Mouse (Mus musculus) spleen, adult 2 months (tissue): ENCODE results near the gene Plce1. TPM values are rescaled to one million over a fixed set of nuclear protein-coding genes. Genes with fewer than 3 reads are reported as not detected.
"Not testable (repeated sequence)": the region's sequence is repeated elsewhere in the genome, so short reads cannot be mapped to it uniquely, and the experiment has no call there.

Experiments used
- DNase-seq, 2 experiments: peaks; one replicate each; pipeline versions ENCODE4 v3.0.0 to v3.0.0-alpha.2; 2012 to 2021; ENCODE audit warnings: low spot score in 2 of 2, low read depth in 1 of 2
- H3K27ac ChIP-seq: fragments of 200-500 bp; 2 replicates; pipeline ENCODE4 v1.5.1; 2012; ENCODE audit warnings: low read length, inconsistent platforms; ENCODE audit not compliant: insufficient read depth
- H3K27me3 ChIP-seq: fragments of 200-500 bp; 2 replicates; pipeline ENCODE4 v1.6.1; 2012; ENCODE audit warnings: mild to moderate bottlenecking, moderate library complexity, low read length, inconsistent platforms; ENCODE audit not compliant: control insufficient read depth, insufficient read depth
- H3K36me3 ChIP-seq: fragments of 200-500 bp; 2 replicates; pipeline ENCODE4 v1.6.1; 2012; ENCODE audit warnings: mild to moderate bottlenecking, low read length, inconsistent platforms; ENCODE audit not compliant: control insufficient read depth, insufficient read depth
- H3K4me1 ChIP-seq: fragments of 200-500 bp; 2 replicates; pipeline ENCODE4 v1.6.1; 2011; ENCODE audit warnings: inconsistent platforms; ENCODE audit not compliant: control insufficient read depth, insufficient read depth, insufficient read length
- H3K4me3 ChIP-seq: fragments of 200-500 bp; 2 replicates; pipeline ENCODE4 v1.5.1; 2011; ENCODE audit warnings: mild to moderate bottlenecking, inconsistent platforms; ENCODE audit not compliant: insufficient read depth, insufficient read length; ENCODE audit errors: extremely low read depth
- CTCF ChIP-seq: fragments of 200-500 bp; IDR thresholded peaks from 2 replicates; pipeline ENCODE4 v1.5.1; 2011; ENCODE audit warnings: mild to moderate bottlenecking, inconsistent platforms; ENCODE audit not compliant: insufficient read depth, insufficient read length, insufficient replicate concordance; ENCODE audit errors: extremely low read depth
- POLR2A ChIP-seq: fragments of 200-500 bp; IDR thresholded peaks from 2 replicates; pipeline ENCODE4 v1.6.1; 2011; ENCODE audit warnings: low read depth, low read length, inconsistent platforms
- WGBS: fragments of 180-500 bp; shearing (Covaris S2); methylation state at CpG from one replicate; pipeline ENCODE4 v1.1.7; 2018; 5-methylcytosine and 5-hydroxymethylcytosine counted together
- polyA plus RNA-seq: library from polyadenylated mRNA; depleted of rRNA; stranded (reverse); fragments of >200 nt; gene quantifications from 2 replicates; pipeline ENCODE4 v1.2.3, GENCODE M21; 2012

Plce1 gene
- polyA plus RNA-seq, 1 experiment, result 1.7 TPM

DNA sequence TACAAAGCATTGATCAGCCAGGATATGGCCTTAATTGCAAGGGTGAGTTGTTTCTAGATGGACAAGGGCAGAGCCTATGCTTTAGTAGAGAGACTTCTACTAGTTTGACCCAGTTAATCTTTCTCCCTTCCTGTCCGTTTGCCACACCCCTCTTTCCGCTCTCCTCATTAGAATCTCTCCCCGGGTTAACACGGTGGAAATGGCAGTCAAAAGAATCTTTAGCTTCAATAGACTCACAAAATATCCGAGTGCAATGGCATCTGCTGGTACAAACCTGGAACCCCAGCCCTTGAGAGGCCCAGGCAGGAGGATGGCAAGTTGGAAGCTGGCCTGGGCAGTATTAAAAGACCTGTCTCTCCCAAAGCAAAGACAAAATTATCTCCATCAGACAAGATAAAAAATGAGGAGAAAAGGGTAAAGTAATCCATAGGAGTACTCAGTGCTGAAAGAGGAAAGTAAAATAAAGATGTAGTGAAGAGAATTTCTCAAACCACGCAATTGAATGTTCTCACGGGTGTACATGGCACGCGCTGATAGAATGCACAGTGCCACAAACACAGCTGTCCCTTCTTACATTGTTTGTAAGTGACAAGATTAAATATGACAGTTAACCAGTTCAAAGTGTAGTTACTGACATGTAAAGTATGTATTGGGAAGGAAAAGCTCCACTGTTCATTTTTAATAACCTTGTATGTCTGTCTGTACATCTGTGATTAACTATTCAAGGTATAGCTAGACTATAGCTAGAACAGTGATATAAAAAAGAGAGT, 145.5 kb downstream of the Plce1 start:
- no peaks in the 10 kb centered on the region for H3K4me1 ChIP-seq
- H3K36me3 ChIP-seq, result no peaks in the 10 kb centered on the region
- H3K27ac ChIP-seq, result no peak overlapping the region
- no peaks in the 10 kb centered on the region for H3K27me3 ChIP-seq
- no peak overlapping the region for H3K4me3 ChIP-seq
- 78% methylated on average over 9 of the region's 9 CpGs for whole genome bisulfite sequencing
- TF ChIP-seq POLR2A (no peak), CTCF (no peak)
- DNase-seq, result no peak

DNA sequence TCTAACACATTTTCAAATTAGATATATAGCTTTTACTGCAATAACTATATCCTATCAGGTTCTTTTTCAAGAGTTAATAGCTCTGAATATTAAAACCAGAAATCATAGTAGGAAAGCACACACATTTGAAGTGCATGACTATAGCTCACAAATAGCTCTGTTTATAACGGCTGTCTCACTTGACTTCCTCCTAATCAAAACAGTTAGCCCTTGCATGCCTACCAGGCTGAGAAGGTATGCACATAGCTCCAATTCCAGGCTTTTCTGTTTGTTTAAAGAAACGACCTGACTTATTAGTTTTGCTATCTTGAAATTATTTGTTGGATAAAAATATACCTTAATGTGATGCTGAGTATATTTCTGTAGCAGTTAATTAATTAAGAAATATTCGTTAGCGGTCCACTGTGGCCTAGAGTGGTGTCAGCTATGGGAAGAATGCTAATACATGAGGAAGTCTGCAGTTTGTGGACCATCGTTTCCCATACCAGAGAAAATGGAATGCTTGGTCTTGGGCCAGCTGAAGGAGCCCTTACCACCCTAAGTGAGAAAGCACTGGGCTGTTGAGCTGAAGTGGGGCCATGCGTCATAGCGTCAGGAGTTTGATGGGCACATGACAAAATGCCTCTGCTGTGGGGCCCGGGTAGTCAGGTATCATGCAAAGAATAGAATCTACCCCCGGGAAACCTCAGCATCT, 146.3 kb downstream of the Plce1 start:
- no peaks in the 10 kb centered on the region for H3K27me3 ChIP-seq
- no peak overlapping the region for H3K4me3 ChIP-seq
- TF ChIP-seq POLR2A (no peak), CTCF (no peak)
- H3K4me1 ChIP-seq, result no peaks in the 10 kb centered on the region
- H3K27ac ChIP-seq, result no peak overlapping the region
- no peak for DNase-seq
- H3K36me3 ChIP-seq, result no peaks in the 10 kb centered on the region
- 78% methylated on average over 9 of the region's 9 CpGs for WGBS

DNA sequence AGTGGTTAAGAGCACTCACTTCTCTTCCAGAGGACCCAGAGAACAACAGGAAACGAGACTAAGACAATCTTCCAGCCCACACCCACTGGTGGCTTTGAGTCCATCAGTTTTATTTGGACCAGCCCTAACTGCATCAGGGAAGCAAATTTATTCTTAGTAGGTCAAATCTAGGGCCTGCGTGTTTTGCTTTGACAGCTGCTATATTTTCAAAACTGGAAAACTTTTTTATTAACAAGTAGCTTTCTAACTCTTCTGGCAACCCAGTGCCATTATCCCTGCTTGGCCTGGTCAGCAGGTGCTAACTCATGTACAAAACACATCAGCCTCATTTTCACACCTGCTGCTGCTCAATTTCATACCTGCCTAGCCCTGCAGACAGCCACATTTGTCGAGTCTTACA, 151.3 kb downstream of the Plce1 start:
- Histone ChIP-seq H3K4me1 (no peaks in the 10 kb centered on the region), H3K4me3 (no peak overlapping the region), H3K27ac (no peak overlapping the region), H3K36me3 (no peaks in the 10 kb centered on the region), H3K27me3 (no peaks in the 10 kb centered on the region)
- WGBS, result 68% methylated on average over 3 of the region's 3 CpGs
- DNase-seq, result no peak
- TF ChIP-seq POLR2A, result no peak

DNA sequence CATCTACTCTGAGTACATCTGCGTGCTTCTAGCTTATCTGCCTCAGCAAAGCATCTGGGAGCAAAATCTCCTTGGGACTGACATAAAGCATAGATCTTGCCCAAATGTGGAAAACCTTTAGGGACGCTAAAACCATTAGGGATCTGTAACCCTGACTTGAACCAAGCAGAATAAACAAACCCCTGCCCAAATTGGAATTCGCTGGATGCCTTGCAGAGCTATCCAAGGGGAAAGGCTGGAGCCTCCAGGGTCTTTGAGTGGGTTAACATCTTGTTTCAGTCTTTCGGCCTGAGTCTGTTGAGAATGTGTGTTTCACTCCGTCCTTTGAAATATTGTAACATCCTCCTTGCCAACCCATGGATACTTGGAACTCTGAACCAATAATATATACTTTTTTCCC, 152.4 kb downstream of the Plce1 start:
- Histone ChIP-seq H3K27me3 (no peaks in the 10 kb centered on the region), H3K36me3 (no peaks in the 10 kb centered on the region), H3K4me3 (no peak overlapping the region), H3K4me1 (no peaks in the 10 kb centered on the region), H3K27ac (no peak overlapping the region)
- DNase-seq, result no peak
- TF ChIP-seq CTCF (no peak), POLR2A (no peak)
- WGBS, result 80% methylated on average over 5 of the region's 5 CpGs

DNA sequence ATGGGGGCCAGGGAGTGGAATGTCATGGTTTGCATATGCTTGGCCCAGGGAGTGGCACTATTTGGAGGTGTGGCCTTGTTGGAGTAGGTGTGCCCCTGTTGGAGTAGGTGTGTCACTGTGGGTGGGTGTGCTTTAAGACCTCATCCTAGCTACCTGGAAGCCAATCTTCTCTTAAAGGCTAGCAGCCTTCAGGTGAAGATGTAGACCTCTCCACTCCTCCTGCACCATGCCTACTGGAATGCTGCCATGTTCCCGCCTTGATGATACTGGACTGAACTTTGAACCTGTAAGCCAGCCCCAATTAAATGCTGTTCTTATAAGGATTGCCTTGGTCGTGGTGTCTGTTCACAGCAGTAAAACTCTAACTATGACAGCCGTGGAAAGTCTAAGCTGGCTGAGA, 158.1 kb downstream of the Plce1 start:
- H3K36me3 ChIP-seq, result no peaks in the 10 kb centered on the region
- no peaks in the 10 kb centered on the region for H3K27me3 ChIP-seq
- no peak for TF ChIP-seq CTCF
- H3K27ac ChIP-seq, result no peak overlapping the region
- no peaks in the 10 kb centered on the region for H3K4me1 ChIP-seq
- no peak for DNase-seq
- 87% methylated on average over 3 of the region's 3 CpGs for WGBS
- H3K4me3 ChIP-seq, result no peak overlapping the region

DNA sequence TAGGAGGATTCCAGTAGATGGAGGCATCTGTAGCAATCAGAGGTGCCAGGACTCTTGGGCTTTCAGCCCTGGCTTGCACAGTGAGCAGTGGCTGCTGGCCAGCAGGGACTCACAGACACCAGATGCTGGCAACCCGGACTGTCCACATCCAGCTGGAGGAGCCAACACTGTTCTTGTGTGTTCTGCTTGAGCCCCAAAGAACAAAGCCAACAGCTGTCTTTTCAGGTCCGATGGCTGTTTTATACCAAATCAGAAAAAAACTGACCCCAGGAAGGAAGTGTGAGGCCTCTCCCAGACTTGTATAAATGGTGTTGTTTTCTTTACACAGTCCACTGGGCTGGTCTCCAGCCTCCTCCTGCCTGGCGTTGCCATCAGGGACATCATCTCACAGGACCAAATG, 158.9 kb downstream of the Plce1 start:
- Histone ChIP-seq H3K4me1 (no peaks in the 10 kb centered on the region), H3K4me3 (no peak overlapping the region), H3K27ac (no peak overlapping the region), H3K27me3 (no peaks in the 10 kb centered on the region), H3K36me3 (no peaks in the 10 kb centered on the region)
- 52% methylated on average over 3 of the region's 3 CpGs for WGBS
- no peak for DNase-seq
- TF ChIP-seq POLR2A (no peak), CTCF (no peak)

DNA sequence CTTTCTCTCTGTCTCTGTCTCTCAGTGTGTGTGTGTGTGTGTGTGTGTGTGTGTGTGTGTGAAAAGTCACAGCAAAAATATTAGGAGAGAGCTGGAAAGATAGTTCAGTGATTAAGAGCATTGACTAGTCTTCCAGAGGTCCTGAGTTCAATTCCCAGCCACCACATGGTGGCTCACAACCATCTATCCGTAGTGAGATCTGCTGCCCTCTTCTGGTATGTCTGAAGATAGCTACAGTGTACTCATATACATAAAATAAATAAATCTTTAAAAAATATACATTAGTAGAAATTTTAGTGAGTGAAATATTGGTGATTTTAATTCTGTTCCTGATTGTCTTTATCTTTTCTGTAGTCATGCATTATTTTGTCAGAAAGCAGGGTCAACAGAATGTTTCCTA, 161.6 kb downstream of the Plce1 start:
- not testable (repeated sequence) for H3K4me3 ChIP-seq, H3K36me3 ChIP-seq, H3K4me1 ChIP-seq, H3K27ac ChIP-seq, H3K27me3 ChIP-seq, DNase-seq
- WGBS, result 71% methylated on average over 1 of the region's 1 CpGs
